Mouse (Mus musculus): ENCODE measurements at regions not wholly inside any gene's neighbourhood (a gene's known extent, or its start where the extent isn't known, plus 50 kb on each side); places are given as distances from the start of the nearest gene placed in this dataset.

DNA sequence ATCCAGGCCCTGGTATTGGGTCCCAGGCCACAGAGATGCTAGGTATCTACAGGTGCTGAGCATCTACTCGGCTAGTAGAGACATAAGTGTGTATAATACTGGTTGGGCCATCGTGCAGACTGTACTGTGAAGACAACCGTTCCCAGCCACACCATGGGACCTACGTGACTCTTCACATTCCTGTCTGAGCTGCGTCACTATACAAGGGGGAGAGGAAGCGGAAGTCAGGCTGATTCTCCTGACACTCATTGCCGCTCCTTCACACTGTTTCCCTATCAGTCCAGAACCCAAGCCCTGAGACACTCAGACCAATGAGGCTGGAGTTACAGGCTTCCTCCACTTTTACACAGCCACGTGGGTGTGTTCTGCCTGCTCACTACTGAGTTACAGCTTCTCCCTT, 181.1 kb downstream of the Ly86 start:
- TF ChIP-seq CTCF (IDR thresholded peaks at IDR 0.05; ENCODE audit: low read depth): no peak
- no peak for TF ChIP-seq EP300 (IDR thresholded peaks at IDR 0.05; ENCODE audit: low read depth)

Data from liver, embryonic 14.5 days (tissue).